Mouse (Mus musculus): ENCODE measurements around the gene Il17f.
"Not testable (repeated sequence)": the region's sequence is repeated elsewhere in the genome, so short reads cannot be mapped to it uniquely, and the experiment has no call there.

The Il17f gene

GRCm38 (mm10) chr1:20790517-20790916 is at the start of gene Il17f:
Gene Il17f (minus strand): TSS chr1:20790617.
- DNase-seq (ENCODE audit: low spot score) = not testable (repeated sequence)

- DNase-seq (ENCODE audit: low spot score) = no peak
Observed at GRCm38 (mm10) chr1:20839911-20840310, 49.5 kb upstream of the Il17f start.

- no peak for DNase-seq (ENCODE audit: low spot score)
Observed at GRCm38 (mm10) chr1:20836551-20837125, 46.2 kb upstream of the Il17f start.

GRCm38 (mm10) chr1:20833141-20833511 is 42.7 kb upstream of the Il17f start:
- DNase-seq (ENCODE audit: low spot score) = no peak

- no peak for DNase-seq (ENCODE audit: low spot score)
Observed at GRCm38 (mm10) chr1:20832473-20833140, 42.2 kb upstream of the Il17f start.

- DNase-seq (ENCODE audit: low spot score) = no peak
Observed at GRCm38 (mm10) chr1:20830546-20830945, 40.1 kb upstream of the Il17f start.

GRCm38 (mm10) chr1:20828061-20828460 is 37.6 kb upstream of the Il17f start:
- DNase-seq (ENCODE audit: low spot score) = no peak

- no peak for DNase-seq (ENCODE audit: low spot score)
Observed at GRCm38 (mm10) chr1:20825036-20825435, 34.6 kb upstream of the Il17f start.

GRCm38 (mm10) chr1:20823906-20824305 is 33.5 kb upstream of the Il17f start:
- no peak for DNase-seq (ENCODE audit: low spot score)

- no peak for DNase-seq (ENCODE audit: low spot score)
Observed at GRCm38 (mm10) chr1:20823471-20823870, 33.1 kb upstream of the Il17f start.

- no peak for DNase-seq (ENCODE audit: low spot score)
Observed at GRCm38 (mm10) chr1:20820959-20821358, 30.5 kb upstream of the Il17f start.

GRCm38 (mm10) chr1:20819771-20820605 is 29.6 kb upstream of the Il17f start, which contains the start of gene Mcm3:
Gene Mcm3 (minus strand): TSS chr1:20820312.
- DNase-seq (ENCODE audit: low spot score) = peak; percentile 99

- DNase-seq (ENCODE audit: low spot score) = no peak
Observed at GRCm38 (mm10) chr1:20817596-20817995, 27.2 kb upstream of the Il17f start.

GRCm38 (mm10) chr1:20817172-20817571 is 26.8 kb upstream of the Il17f start:
- no peak for DNase-seq (ENCODE audit: low spot score)

- DNase-seq (ENCODE audit: low spot score) = no peak
Observed at GRCm38 (mm10) chr1:20814521-20814920, 24.1 kb upstream of the Il17f start.

- DNase-seq (ENCODE audit: low spot score) = no peak
Observed at GRCm38 (mm10) chr1:20804526-20804925, 14.1 kb upstream of the Il17f start.

- DNase-seq (ENCODE audit: low spot score) = peak; percentile 58
Observed at GRCm38 (mm10) chr1:20801682-20802390, 11.4 kb upstream of the Il17f start.

GRCm38 (mm10) chr1:20801275-20801674 is 10.9 kb upstream of the Il17f start:
- DNase-seq (ENCODE audit: low spot score) = no peak

GRCm38 (mm10) chr1:20795178-20795577 is 4.8 kb upstream of the Il17f start:
- DNase-seq (ENCODE audit: low spot score) = no peak

GRCm38 (mm10) chr1:20794760-20795159 is 4.3 kb upstream of the Il17f start:
- DNase-seq (ENCODE audit: low spot score) = no peak

GRCm38 (mm10) chr1:20791414-20791813 is 997 bp upstream of the Il17f start:
- no peak for DNase-seq (ENCODE audit: low spot score)

- DNase-seq (ENCODE audit: low spot score) = no peak
Observed at GRCm38 (mm10) chr1:20788419-20788818, 2.0 kb downstream of the Il17f start.
